Mouse (Mus musculus) myocyte (in vitro differentiated cells): Measurements from ENCODE around the gene Dnaaf1. TPM values are rescaled to one million over a fixed set of nuclear protein-coding genes. Genes with fewer than 3 reads are reported as not detected.

ENCODE experiments used
- H3K27me3 ChIP-seq: one replicate; pipeline ENCODE4 v1.6.1; 2011; ENCODE audit not compliant: control insufficient read depth, insufficient read depth, insufficient read length
- H3K36me3 ChIP-seq: one replicate; pipeline ENCODE4 v1.6.1; 2011; ENCODE audit not compliant: control insufficient read depth, insufficient read depth
- H3K4me2 ChIP-seq: one replicate; pipeline ENCODE4 v1.6.1; 2011; ENCODE audit warnings: low read depth, control low read depth
- H3K4me3 ChIP-seq: one replicate; pipeline ENCODE4 v1.5.1; 2011; ENCODE audit warnings: mild to moderate bottlenecking, control low read depth, moderate library complexity
- H3K79me2 ChIP-seq: one replicate; pipeline ENCODE4 v1.6.1; 2011; ENCODE audit not compliant: control insufficient read depth, insufficient read depth
- H3ac ChIP-seq: one replicate; pipeline ENCODE4 v1.6.1; 2011; ENCODE audit not compliant: control insufficient read depth, insufficient read length
- CEBPB ChIP-seq: IDR thresholded peaks from 2 replicates; pipeline ENCODE4 v1.6.1; 2011; ENCODE audit warnings: mild to moderate bottlenecking, moderate library complexity; ENCODE audit not compliant: poor library complexity, insufficient read depth, severe bottlenecking
- E2F4 ChIP-seq: IDR thresholded peaks from one replicate; pipeline ENCODE4 v1.6.1; 2011; ENCODE audit warnings: mild to moderate bottlenecking, control low read depth, moderate library complexity; ENCODE audit not compliant: insufficient read depth
- MAX ChIP-seq: IDR thresholded peaks from one replicate; pipeline ENCODE4 v1.6.1; 2011; ENCODE audit warnings: low read depth, mild to moderate bottlenecking, control low read depth
- MYOD1 ChIP-seq, 3 experiments: IDR thresholded peaks; one replicate each; pipeline ENCODE4 v1.6.1; 2011; ENCODE audit warnings: control low read depth in 2 of 3, low read depth in 2 of 3, mild to moderate bottlenecking in 2 of 3, moderate library complexity in 1 of 3; ENCODE audit not compliant: insufficient read length in 2 of 3, control insufficient read depth in 1 of 3
- MYOG ChIP-seq, 3 experiments: IDR thresholded peaks; one replicate each; pipeline ENCODE4 v1.6.1; 2011; ENCODE audit warnings: control low read depth in 2 of 3, low read depth in 2 of 3, mild to moderate bottlenecking in 2 of 3; ENCODE audit not compliant: insufficient read length in 2 of 3, control insufficient read depth in 1 of 3, insufficient read depth in 1 of 3
- POLR2A ChIP-seq: IDR thresholded peaks from one replicate; pipeline ENCODE4 v1.6.1; 2011; ENCODE audit warnings: low read depth, mild to moderate bottlenecking, control low read depth, moderate library complexity; ENCODE audit not compliant: insufficient read length
- POLR2AphosphoS2 ChIP-seq: IDR thresholded peaks from one replicate; pipeline ENCODE4 v1.6.1; 2011; ENCODE audit warnings: low read depth, control low read depth; ENCODE audit not compliant: insufficient read length
- REST ChIP-seq: IDR thresholded peaks from one replicate; pipeline ENCODE4 v1.6.1; 2011; ENCODE audit warnings: mild to moderate bottlenecking, control low read depth, moderate library complexity; ENCODE audit not compliant: insufficient read depth, insufficient read length
- SRF ChIP-seq: IDR thresholded peaks from one replicate; pipeline ENCODE4 v1.6.1; 2011; ENCODE audit warnings: low read depth; ENCODE audit not compliant: control insufficient read depth, insufficient read length
- TCF12 ChIP-seq: IDR thresholded peaks from one replicate; pipeline ENCODE4 v1.6.1; 2011; ENCODE audit warnings: mild to moderate bottlenecking, control low read depth; ENCODE audit not compliant: poor library complexity, insufficient read depth, severe bottlenecking
- TCF3 ChIP-seq: IDR thresholded peaks from one replicate; pipeline ENCODE4 v1.6.1; 2011; ENCODE audit warnings: low read depth, control low read depth; ENCODE audit not compliant: insufficient read length
- USF1 ChIP-seq: IDR thresholded peaks from one replicate; pipeline ENCODE4 v1.6.1; 2011; ENCODE audit warnings: low read depth, mild to moderate bottlenecking, control low read depth, moderate library complexity
- polyA plus RNA-seq: library from polyadenylated mRNA; unstranded; fragments of >200 nt; fragmentation: generic; extraction: Trizol; gene quantifications from one replicate; pipeline ENCODE4 v1.2.1, GENCODE M21; 2012; ENCODE audit warnings: missing spikeins

Dnaaf1 gene
- polyA plus RNA-seq, 1 experiment, result 0.01 TPM

GRCm38 (mm10) chr8:119641058-119641457 is 66.0 kb downstream of the Dnaaf1 start:
- Histone ChIP-seq H3K4me2 (no peak overlapping the region), H3K36me3 (no peaks in the 10 kb centered on the region), H3K4me3 (no peak overlapping the region), H3K27me3 (peaks cover 75% of the 10 kb centered on the region), H3ac (no peak overlapping the region), H3K79me2 (no peaks in the 10 kb centered on the region)
- TF ChIP-seq TCF12, result no peak
- no peak for TF ChIP-seq E2F4
- no peak for TF ChIP-seq POLR2AphosphoS2
- no peak for TF ChIP-seq MYOD1 (IDR thresholded peaks at IDR 0.05; ENCODE audit: control insufficient read depth in 1 of 3, insufficient read length in 2 of 3, low read depth in 2 of 3)
- TF ChIP-seq MAX, result no peak

- H3K27me3 ChIP-seq, result peaks cover 57% of the 10 kb centered on the region
- H3K36me3 ChIP-seq, result no peaks in the 10 kb centered on the region
- H3K4me2 ChIP-seq, result no peak overlapping the region
- H3K4me3 ChIP-seq, result no peak overlapping the region
- TF ChIP-seq MAX, result no peak
- no peak for TF ChIP-seq USF1
- TF ChIP-seq TCF3, result no peak
- no peak for TF ChIP-seq CEBPB
- TF ChIP-seq POLR2A, result no peak
- no peak for TF ChIP-seq REST
- no peak for TF ChIP-seq TCF12
- no peak for TF ChIP-seq SRF
- TF ChIP-seq POLR2AphosphoS2, result no peak
- TF ChIP-seq MYOD1 (IDR thresholded peaks at IDR 0.05; ENCODE audit: control insufficient read depth in 1 of 3, insufficient read length in 2 of 3, low read depth in 2 of 3), result no peak
- no peak overlapping the region for H3ac ChIP-seq
- H3K79me2 ChIP-seq, result no peaks in the 10 kb centered on the region
Observed at GRCm38 (mm10) chr8:119642960-119643359, 67.9 kb downstream of the Dnaaf1 start.

- no peaks in the 10 kb centered on the region for H3K79me2 ChIP-seq
- no peak overlapping the region for H3ac ChIP-seq
- no peaks in the 10 kb centered on the region for H3K36me3 ChIP-seq
- H3K27me3 ChIP-seq, result peaks cover 60% of the 10 kb centered on the region
- no peak overlapping the region for H3K4me2 ChIP-seq
- TF ChIP-seq USF1, result no peak
- no peak overlapping the region for H3K4me3 ChIP-seq
Observed at GRCm38 (mm10) chr8:119644429-119644960, 69.5 kb downstream of the Dnaaf1 start.

- H3K4me2 ChIP-seq, result no peak overlapping the region
- no peak for TF ChIP-seq MYOD1 (IDR thresholded peaks at IDR 0.05; ENCODE audit: control insufficient read depth in 1 of 3, insufficient read length in 2 of 3, low read depth in 2 of 3)
- TF ChIP-seq MAX, result no peak
- TF ChIP-seq USF1, result no peak
- TF ChIP-seq TCF12, result no peak
- no peak for TF ChIP-seq E2F4
- no peak for TF ChIP-seq POLR2AphosphoS2
- no peak for TF ChIP-seq TCF3
- TF ChIP-seq CEBPB, result no peak
- TF ChIP-seq POLR2A, result no peak
- no peak for TF ChIP-seq SRF
- no peak for TF ChIP-seq REST
- no peak for TF ChIP-seq MYOG (IDR thresholded peaks at IDR 0.05; ENCODE audit: control insufficient read depth in 1 of 3, insufficient read depth in 1 of 3, insufficient read length in 2 of 3, low read depth in 2 of 3)
- peaks cover 62% of the 10 kb centered on the region for H3K27me3 ChIP-seq
- H3K36me3 ChIP-seq, result no peaks in the 10 kb centered on the region
- no peak overlapping the region for H3K4me3 ChIP-seq
- no peaks in the 10 kb centered on the region for H3K79me2 ChIP-seq
- no peak overlapping the region for H3ac ChIP-seq
Observed at GRCm38 (mm10) chr8:119644981-119645597, 70.1 kb downstream of the Dnaaf1 start.

- TF ChIP-seq REST (no peak), E2F4 (no peak), SRF (no peak), POLR2A (no peak), TCF3 (no peak), TCF12 (no peak), MAX (no peak), USF1 (no peak)
- Histone ChIP-seq H3K4me2 (no peak overlapping the region), H3K4me3 (no peak overlapping the region), H3K27me3 (peaks cover 52% of the 10 kb centered on the region), H3K36me3 (no peaks in the 10 kb centered on the region), H3ac (no peak overlapping the region), H3K79me2 (no peaks in the 10 kb centered on the region)
Observed at GRCm38 (mm10) chr8:119646197-119646596, 71.2 kb downstream of the Dnaaf1 start.
